Mouse (Mus musculus): ENCODE results near the gene Hist1h3g. TPM values are rescaled to one million over a fixed set of nuclear protein-coding genes. Genes with fewer than 3 reads are reported as not detected.
"Not testable (repeated sequence)": the region's sequence is repeated elsewhere in the genome, so short reads cannot be mapped to it uniquely, and the experiment has no call there.

Hist1h3g gene
- polyA plus RNA-seq, 3 experiments from 2014 or later = 1.5 TPM; not detected in 2

DNA sequence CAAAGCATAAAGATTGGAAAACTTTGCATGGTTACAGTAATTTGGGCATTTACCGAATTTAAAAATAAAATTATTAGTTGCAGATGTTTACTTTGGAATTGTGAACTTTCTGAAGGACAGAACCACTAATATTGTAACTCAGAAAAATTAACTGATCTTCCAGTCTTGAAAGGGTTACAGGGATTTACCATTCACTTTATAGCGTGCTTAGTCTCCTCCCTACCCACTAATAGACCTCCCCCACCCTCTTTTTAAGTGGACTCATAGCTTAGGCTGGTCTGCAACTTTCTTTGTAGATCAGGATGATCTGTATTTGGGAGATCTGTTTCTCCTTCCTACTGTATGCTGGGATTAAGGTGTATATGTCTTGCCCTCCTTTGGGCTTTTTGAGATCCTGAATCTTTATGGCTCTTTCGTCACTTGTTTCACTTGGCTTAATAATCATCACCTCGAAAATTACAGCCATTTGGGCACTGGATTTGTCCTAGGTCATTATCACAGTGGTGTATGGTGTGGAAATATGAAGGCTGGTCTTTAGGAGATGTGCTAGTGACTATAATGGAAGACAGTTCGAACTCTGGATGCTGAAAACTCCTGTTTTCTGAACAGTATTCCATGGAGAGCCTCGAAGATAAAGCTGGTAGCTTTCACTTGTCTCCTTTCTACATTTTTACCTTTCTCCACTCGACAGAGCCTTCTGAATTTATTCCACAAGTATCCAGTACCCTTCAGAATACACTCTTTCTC is 1.0 kb downstream of the Hist1h3g start:
- no peak for ATAC-seq

DNA sequence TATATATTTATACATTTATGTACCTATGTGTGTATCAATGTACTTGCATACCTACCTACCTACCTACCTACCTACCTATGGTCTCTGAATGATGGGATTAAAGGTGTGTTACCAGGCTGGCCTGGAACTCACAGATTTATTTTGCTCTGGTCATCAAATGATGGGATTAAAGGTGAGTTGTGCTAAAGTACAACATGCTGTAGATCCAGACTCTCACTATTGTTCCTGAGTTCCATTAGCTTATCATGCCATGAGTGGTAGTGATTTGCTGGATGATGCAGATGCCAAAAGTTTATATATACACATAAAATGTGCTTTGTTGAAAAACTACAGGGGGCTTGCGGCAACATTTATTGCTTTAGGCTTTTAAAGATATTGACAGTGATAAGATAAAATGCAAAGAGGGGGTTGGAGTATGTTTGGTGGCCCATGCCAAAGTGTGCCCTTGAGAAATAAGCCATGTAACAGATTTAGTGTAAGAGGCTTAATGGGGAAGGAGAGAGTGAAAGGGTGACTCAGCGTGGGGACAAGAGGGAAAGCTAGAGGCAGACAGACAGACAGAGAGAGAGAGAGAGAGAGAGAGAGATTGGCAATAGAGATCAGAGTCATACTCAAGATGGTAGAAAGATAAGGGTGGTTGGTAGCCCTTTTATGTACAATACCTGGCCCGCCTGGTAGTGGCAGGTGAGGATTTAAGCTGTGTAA is 1.9 kb downstream of the Hist1h3g start:
- ATAC-seq = no peak

DNA sequence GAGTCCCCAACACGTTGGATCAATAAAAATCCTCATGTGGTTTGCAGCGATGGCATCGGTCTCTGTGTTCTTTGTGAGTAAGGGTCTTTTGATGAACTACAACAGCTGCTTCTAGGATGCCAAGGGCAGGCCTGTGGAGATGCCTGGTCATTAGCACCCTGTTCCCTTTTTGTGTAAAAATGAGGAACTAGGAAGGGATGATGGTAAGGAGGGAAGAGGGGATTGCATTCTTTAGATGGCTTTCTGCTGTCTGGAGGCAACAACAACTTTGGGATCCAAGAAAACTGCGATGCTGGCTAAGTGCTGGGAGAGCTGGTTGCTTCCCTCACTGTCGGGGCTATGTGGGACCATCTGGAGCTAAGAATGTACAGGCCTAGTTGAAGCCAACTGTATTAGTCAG is 3.0 kb downstream of the Hist1h3g start:
- no peak for ATAC-seq

DNA sequence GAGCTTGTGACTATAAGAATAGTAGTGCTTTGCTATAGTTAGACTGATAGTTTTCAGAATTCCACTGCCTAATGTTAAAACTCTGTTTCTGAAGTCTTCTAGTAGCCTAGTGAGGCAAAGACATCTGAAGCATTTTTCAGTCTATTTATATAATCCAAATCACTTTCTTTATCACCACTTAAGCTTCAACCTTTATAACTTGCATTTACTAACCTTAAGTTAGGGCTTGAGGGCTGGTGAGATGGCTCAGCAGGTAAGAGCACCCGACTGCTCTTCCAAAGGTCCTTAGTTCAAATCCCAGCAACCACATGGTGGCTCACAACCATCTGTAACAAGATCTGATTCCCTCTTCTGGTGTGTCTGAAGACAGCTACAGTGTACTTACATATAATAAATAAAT is 4.6 kb downstream of the Hist1h3g start:
- ATAC-seq = not testable (repeated sequence)

DNA sequence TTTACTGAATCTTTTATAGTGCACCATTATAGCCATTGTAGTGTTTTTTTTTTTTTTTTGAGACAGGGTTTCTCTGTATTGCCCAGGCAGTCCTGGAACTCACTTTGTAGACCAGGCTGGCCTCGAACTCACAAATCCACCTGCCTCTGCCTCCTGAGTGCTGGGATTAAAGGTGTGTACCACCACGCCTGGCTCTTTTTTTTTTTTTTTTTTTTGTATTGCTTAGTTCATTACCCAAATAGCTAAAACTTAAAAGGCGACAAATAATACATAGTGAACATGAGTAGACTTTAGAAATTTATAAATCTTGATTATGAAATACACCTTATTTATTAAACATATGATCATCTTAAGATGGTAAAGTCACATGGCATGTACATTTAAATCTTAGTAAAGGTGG is 6.3 kb downstream of the Hist1h3g start:
- ATAC-seq = no peak

DNA sequence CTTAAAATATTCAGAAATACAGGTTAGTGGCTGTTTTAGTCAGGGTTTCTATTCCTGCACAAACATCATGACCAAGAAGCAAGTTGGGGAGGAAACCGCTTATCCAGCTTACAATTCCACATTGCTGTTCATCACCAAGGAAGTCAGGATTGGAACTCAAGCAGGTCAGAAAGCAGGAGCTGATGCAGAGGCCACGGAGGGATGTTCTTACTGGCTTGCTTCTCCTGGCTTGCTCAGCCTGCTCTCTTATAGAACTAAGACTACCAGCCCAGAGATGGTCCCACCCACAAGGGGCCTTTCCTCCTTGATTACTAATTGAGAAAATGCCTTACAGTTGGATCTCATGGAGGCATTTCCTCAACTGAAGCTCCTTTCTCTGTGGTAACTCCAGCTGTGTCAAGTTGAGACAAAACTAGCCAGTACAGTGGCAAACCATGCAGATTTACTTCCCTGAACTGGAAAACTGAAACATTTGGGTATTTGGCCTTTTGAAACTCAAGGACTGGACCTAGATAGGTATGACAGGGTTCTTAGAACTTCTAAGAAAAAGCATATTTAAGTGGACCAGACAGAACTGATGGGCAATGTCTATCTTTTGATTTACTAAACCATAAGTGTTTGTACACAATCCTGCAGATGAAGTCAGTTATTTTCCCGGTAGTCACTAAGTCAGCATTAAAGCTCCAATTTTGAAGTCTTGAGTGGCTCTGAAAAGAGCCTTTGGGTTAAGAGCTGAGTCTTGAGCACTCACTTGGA is 7.2 kb downstream of the Hist1h3g start:
- not testable (repeated sequence) for ATAC-seq

DNA sequence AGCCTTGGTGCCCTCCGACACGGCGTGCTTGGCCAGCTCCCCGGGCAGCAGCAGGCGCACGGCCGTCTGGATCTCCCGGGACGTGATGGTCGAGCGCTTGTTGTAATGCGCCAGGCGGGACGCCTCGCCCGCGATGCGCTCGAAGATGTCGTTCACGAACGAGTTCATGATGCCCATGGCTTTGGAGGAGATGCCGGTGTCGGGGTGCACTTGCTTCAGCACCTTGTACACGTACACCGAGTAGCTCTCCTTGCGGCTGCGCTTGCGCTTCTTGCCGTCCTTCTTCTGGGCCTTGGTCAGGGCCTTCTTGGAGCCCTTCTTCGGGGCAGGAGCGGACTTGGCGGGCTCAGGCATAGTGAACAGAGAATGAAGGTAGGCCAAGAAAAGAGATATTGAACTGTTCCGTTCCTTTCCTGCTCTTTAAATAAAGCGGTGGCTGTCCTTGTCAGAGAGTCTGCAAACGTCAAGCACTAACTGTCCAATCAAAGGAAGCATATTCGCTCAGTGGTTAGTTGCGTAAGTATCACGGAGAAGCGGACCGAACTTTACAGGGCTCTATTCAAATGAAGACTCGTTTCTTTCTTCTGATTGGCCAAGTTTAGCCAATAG is 7.9 kb downstream of the Hist1h3g start, which contains the start of gene Hist1h2bh:
Gene Hist1h2bh, minus strand, starts transcription at position 394 of the 609 bp plus-strand sequence.
- ATAC-seq = peak; percentile 90

DNA sequence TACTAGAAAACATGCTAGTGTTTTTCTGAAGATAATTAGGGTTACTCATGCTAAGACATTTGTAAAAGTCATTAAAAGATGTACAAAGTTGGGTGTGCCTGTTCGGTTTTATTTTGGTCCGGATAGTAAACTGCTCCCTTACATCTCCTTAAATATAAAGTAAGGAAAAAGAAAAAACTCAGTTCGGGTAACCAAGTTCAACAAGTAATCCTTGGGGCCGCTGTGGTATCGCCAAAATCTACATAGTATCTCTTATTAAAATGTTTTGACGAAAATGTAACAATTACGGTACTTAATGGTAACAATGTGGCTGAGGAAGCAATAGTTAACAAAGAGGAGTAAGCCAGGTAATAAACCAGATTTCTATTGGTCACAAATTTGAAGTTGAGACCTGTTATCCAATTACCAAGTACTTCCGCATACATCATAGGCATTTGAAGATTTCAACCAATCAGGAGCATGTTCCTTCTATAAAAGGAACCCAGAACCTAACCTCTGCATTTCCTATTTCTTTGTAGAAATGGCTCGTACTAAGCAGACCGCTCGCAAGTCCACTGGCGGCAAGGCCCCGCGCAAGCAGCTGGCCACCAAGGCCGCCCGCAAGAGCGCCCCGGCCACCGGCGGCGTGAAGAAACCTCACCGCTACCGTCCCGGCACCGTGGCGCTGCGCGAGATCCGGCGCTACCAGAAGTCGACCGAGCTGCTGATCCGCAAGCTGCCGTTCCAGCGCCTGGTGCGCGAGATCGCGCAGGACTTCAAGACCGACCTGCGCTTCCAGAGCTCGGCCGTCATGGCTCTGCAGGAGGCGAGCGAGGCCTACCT is 9.0 kb downstream of the Hist1h3g start, which contains the start of gene Hist1h3f:
Gene Hist1h3f, plus strand, starts transcription at position 88 of the 822 bp plus-strand sequence.
- ATAC-seq = peak; percentile 83

DNA sequence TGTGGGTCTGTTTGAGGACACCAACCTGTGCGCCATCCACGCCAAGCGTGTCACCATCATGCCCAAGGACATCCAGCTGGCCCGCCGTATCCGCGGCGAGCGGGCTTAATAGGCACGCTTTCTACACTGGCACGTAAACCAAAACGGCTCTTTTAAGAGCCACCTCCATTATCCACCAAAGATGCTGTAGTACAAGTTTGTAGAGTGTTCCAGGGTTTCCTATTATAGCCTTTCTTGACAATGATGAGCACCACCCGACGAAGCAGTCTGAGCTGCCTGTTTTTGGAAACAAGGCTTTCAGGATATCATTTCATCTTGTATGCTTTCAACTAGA is 9.5 kb downstream of the Hist1h3g start:
- ATAC-seq = peak; percentile 2

DNA sequence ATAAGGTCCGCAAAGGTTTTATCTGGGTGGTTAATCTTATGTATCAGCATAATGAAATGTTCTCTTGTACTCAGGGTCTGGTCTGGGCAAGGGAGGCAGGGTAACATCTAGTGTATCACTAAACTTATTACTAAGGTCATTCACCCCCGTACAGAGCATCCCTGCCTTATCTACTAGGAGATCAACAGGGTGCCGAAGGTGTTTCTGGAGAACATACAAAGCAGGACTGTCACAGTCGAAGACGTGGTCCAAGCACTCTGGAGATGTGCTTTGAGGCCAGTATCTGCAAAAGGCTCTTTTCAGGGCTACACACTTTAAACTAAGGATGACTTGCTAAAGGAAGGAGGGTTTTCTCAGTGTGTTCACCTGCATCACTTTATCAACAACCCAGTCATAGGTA is 11.5 kb downstream of the Hist1h3g start:
- no peak for ATAC-seq

DNA sequence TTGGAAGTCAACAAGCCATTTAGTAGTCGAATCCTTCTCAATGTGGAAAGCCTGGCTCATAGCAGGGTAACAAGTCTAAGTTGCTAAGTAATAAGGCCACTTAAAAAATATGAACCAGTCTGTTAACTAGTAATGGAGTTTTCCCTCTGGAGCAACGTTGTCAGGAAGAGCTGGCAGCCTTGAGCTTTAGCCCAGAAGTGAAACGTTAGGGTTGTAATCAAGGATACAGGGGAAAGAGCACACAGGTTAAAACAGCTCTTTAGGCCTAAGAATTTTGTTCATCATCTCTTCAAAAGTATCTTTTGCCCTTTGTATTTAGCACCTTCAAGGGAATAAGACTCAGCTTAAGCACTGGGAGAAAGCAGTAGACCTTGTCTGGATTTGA is 15.5 kb downstream of the Hist1h3g start:
- no peak for ATAC-seq

DNA sequence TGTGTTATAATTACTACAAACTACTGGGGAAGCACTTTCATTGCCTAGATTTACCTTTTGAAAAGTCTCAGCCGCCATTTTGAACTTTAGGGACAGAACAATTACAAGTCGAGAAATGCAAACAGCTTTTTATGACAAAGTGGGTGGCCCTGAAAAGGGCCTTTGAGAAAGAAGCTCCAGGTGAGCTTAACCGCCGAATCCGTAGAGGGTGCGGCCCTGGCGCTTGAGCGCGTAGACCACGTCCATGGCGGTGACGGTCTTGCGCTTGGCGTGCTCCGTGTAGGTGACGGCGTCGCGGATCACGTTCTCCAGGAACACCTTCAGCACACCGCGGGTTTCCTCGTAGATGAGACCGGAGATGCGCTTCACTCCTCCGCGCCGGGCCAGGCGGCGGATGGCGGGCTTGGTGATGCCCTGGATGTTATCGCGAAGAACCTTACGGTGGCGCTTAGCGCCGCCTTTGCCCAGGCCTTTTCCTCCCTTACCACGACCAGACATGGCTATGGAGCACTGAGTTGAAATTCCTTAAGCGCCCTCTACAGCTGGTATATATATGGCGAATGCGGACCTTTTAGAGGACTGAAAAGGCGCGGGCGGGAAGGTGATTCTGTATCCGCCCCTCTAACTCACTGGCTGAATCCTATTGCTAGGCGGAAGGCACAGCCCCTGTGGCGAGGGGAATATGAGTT is 16.1 kb downstream of the Hist1h3g start, which contains the start of gene Hist1h4f:
Gene Hist1h4f, minus strand, starts transcription at position 503 of the 689 bp plus-strand sequence.
- peak; percentile 73 for ATAC-seq

DNA sequence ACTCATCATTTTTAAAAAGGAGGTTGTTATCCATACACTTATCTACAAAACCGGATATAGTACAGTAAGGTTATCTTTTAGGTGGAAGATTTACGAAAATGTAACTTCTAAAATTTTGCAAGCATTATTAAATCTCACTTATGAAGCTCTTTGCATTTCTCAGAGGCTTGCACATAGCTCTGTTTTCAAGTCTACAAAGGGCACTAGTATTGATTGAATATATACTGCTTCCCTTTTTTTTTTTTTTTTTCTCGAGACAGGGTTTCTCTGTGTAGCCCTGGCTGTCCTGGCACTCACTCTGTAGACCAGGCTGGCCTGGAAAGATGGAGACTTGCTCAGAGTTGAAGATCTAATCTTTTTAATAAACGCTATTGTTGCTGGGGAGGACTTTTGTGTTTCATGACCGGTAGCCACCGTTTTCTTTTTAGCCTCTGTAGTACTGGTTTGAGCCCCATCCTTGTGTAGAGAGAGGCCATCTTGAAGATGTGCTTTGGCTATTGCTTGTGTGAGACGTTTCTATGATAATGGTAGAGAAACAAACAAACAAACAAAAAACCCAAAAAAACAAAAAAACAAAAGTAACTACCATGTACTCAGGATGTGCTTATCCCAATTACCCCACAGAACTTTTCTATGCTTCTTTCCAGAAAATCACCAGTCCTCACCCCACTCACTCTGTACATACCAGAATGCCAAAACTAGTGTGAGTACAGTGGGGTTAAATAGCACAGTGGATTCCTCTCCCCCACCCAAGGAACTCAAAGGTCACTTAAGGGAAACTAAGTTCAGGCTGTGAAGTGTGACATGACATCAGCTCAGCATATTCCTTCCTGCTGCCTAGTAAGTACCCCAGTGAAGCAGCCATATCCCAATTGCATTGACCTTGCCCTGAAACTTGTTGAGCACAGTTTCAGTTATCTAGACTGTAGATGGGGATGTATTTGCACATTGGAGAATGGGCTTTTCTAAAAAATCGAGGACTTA is 17.0 kb downstream of the Hist1h3g start:
- no peak for ATAC-seq

DNA sequence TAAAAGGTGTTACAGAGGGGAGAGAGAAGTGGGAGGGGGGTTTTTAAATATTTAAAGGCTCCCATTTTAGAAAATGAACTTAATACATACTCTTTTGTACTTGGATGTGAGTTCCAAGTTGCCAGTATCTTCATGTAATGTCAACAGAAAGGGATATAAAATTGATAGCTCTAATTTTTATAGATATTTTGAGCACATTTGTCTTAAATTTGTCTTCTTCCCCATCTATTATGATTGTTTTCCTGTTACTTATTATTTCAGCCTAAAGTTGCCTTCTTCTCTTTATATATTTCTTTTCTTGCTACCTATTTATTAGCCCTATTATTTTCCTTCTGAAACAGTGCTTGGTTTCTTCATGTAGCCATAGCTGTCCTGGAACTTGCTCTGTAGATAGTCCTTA is 17.7 kb downstream of the Hist1h3g start, which contains the start of gene Hist1h1d:
Gene Hist1h1d, plus strand, starts transcription at position 301 of the 400 bp plus-strand sequence.
- no peak for ATAC-seq

DNA sequence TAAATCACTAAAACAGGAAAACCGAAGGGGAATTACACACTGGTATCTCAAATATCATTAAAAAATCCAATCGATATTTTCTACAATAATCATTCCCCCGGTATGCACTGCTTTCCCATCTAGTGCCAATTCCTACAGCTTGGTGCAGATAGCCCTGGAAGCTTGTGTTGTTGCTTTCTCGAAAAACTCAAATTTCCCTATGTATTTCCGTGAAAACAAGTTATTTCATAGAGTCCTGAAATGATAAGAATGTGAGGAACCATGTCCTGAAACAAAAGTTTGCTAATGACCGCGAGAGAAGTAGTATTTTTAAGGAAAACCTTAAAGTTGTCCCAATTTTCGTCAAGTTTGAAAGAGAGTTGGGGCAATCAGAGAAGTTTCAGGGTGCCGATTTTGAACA is 19.2 kb downstream of the Hist1h3g start:
- no peak for ATAC-seq

DNA sequence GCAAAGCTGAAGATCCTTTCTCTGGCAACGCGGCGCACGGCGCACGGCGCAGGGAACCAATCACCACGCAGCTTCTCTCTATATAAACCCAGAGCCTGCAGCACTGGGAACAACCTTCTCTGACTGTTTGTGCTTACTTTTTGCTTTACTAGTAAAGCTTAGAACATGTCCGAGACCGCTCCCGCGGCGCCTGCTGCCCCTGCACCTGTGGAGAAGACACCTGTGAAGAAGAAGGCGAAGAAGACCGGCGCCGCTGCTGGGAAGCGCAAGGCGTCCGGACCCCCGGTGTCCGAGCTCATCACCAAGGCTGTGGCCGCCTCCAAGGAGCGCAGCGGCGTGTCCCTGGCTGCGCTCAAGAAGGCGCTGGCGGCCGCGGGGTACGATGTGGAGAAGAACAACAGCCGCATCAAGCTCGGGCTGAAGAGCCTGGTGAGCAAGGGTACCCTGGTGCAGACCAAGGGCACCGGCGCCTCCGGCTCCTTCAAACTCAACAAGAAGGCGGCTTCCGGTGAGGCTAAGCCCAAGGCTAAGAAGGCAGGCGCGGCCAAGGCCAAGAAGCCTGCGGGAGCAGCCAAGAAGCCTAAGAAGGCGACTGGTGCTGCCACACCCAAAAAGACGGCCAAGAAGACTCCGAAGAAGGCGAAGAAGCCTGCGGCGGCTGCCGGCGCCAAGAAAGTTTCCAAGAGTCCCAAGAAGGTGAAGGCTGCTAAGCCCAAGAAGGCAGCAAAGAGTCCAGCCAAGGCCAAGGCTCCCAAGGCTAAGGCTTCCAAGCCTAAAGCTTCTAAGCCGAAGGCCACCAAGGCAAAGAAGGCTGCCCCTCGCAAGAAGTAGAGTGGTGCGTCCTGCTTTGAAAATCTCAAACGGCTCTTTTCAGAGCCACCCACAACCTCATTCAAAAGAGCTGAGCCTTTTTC is 20.0 kb downstream of the Hist1h3g start:
- peak; percentile 66 for ATAC-seq

DNA sequence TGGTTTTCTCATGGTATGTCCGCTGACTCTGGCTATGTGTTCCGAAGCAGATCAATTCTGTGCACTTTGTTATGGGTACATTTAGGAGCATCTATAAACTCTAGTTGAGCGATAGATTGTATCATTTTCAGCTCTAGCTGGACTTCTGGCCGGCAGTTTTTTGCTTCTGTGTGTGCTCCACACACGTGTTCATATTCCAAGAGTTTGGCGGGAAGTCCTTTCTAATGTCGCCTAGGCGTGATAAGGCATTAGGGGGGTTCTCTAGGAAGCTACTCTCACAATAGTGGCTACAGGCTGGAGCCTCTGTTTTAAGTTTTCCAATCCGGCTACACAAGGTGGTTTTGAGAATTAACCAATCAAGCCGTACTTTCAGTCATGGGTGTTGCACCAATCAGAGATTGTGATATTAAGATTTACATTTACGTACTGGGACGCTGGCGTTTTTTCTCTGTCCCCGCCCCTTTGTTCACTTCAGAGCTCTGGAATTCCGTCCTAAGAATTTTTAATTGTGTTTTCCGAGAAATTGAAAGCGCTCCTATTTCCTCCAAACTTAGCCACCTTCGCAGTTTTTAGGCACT is 20.7 kb downstream of the Hist1h3g start:
- peak; percentile 67 for ATAC-seq

DNA sequence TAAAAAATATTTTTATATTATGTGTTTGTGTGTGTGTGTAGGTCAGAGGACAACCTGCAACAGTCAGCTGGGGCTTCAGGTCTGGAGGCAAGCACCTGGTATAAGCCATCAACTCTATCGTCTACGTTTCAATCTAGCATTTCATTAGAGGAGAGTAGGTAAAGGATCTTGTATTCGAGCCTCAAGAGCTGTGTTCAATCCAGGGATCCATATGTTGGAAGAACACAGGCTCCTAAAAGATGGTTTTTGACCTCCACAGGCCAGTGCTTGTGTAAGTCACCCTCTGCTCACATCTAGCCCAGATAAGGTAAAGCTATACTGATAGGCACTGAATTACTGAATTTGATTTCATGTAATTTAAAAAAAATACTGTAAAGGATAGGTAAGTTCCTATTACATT is 21.7 kb downstream of the Hist1h3g start:
- no peak for ATAC-seq
